In genomic region chr17:4778161-4778560, GRCm38 (mm10) we compare ENCODE assay signal across 7 mouse cellular contexts.
DNase-seq lines count a peak whose midpoint lies in the region; ATAC-seq lines count a peak whose summit lies in the region.

No protein-coding gene starts in this region.

- DNase-seq in cerebellum, postnatal 36 days = peak; percentile 76 to 78
- peak; percentile 81 for DNase-seq in gastrocnemius, postnatal 10 days
- DNase-seq in left cerebral cortex, postnatal 14 days (ENCODE audit: low spot score in 2 of 2) = peak; percentile 38 to 67
- DNase-seq in spleen, adult 12 weeks (ENCODE audit: low spot score) = peak; percentile 6

- intact Hi-C loops in left cerebral cortex, postnatal 14 days (cut with DNase I) = loop anchor here (5.0 to 10.0 kb wide), 3 partner anchors 129 to 617 kb away; partner anchors contain the start of gene Arid1b

- peak; percentile 81 for ATAC-seq in activated CD4-positive, CD25-positive, alpha-beta regulatory T cell, adult 4 months
- peak; percentile 82 for ATAC-seq in inflammation-experienced regulatory T-cells, adult 6 months
- ATAC-seq in midbrain, embryonic 13.5 days = peak; percentile 69; the same call in 1 of the 2 replicates

- H3K27me3 ChIP-seq in midbrain, embryonic 13.5 days = 0 out of 2 replicates have a peak, but pooled peaks cover 3% of the 10 kb centered on the region

- H3K27ac ChIP-seq in midbrain, embryonic 13.5 days = no peak overlapping the region

- H3K4me3 ChIP-seq in midbrain, embryonic 13.5 days (replicated peaks) = no peak overlapping the region

- H3K9ac ChIP-seq in midbrain, embryonic 13.5 days (replicated peaks) = no peak overlapping the region

- no peaks in the 10 kb centered on the region for H3K9me3 ChIP-seq in midbrain, embryonic 13.5 days

- H3K4me1 ChIP-seq in midbrain, embryonic 13.5 days (replicated peaks) = 0 out of 2 replicates have a peak, but pooled peaks cover 4% of the 10 kb centered on the region

- H3K36me3 ChIP-seq in midbrain, embryonic 13.5 days = no peaks in the 10 kb centered on the region

- WGBS in midbrain, embryonic 13.5 days = 2% methylated on average over 14 of the region's 14 CpGs

- H3K4me2 ChIP-seq in midbrain, embryonic 13.5 days (replicated peaks) = no peak overlapping the region

Comparison
In these comparisons a context has a peak if more than half of its experiments do, and no peak if none do; other contexts are left out.
1. DNase-seq: peak in every context shown above with its lines; median percentile 81 in gastrocnemius, postnatal 10 days; 77 in cerebellum, postnatal 36 days; 52 in left cerebral cortex, postnatal 14 days; 6 in spleen, adult 12 weeks.